Mouse (Mus musculus) stomach, adult 2 months (tissue): ENCODE data around the gene Vmn1r178. TPM values are rescaled to one million over a fixed set of nuclear protein-coding genes. Genes with fewer than 3 reads are reported as not detected.

Experiments used
- polyA plus RNA-seq: library from polyadenylated mRNA; depleted of rRNA; stranded (reverse); fragments of >200 nt; gene quantifications from 2 replicates; pipeline ENCODE4 v1.2.3, GENCODE M21; 2012; rRNA removed

Gene Vmn1r178
- not detected in 2 replicates for polyA plus RNA-seq

DNA sequence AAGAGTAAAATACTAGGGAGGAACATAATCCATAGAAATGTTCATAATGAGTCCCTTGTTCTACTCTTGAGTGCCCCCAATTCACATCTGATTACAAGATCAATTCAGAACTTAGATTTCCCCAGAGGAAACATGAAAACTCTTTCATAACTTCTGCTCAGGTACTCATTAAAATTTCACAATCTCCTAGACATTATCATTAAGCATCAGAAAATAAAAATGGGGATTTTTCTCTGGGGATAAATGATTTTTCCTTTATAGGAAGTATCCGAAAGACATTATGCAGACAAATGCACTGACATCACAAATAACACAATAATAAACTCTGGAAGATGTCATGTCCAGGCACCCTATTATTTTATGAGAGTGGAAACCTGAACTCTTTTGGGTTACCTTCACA is at the start of gene Vmn1r178:
Gene Vmn1r178, plus strand, starts transcription at position 301 of the 400 bp plus-strand sequence.

GRCm38 (mm10) chr7:23866349-23866748 is 25.5 kb upstream of the Vmn1r178 start, which contains the start of gene Vmn1r177:
Gene Vmn1r177 (minus strand): TSS chr7:23866449.

DNA sequence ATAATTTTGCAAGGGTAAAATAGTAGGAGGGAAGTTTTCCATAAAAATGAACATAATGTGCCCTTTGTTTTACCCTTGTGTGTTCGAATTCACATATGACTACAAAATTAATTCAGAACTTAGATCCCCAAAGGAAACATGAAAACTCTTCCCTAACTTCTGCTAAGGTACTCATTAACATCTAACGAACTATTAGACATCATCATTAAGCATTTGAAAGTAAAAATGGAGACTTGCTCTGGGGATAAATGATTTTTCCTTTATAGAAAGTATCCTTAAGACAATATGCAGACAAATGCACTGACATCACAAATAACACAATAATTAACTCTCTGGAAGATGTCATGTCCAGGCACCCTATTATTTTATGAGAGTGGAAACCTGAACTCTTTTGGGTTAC is 34.9 kb downstream of the Vmn1r178 start, which contains the start of gene Vmn1r179:
Gene Vmn1r179, plus strand, starts transcription at position 301 of the 400 bp plus-strand sequence.

Other genes with a start within 250 kb of the Vmn1r178 start
- not detected in 2 replicates for gene Vmn1r172, start 233.7 kb upstream of the Vmn1r178 start, polyA plus RNA-seq
- gene Vmn1r173, start 191.3 kb upstream of the Vmn1r178 start, polyA plus RNA-seq, result not detected in 2 replicates
- not detected in 2 replicates for gene Vmn1r174, start 139.7 kb upstream of the Vmn1r178 start, polyA plus RNA-seq
- gene Vmn1r175, start 81.4 kb upstream of the Vmn1r178 start, polyA plus RNA-seq, result not detected in 2 replicates
- gene Vmn1r176, start 54.6 kb upstream of the Vmn1r178 start, polyA plus RNA-seq, result not detected in 2 replicates
- gene Vmn1r177, start 25.6 kb upstream of the Vmn1r178 start, polyA plus RNA-seq, result not detected in 2 replicates
- gene Vmn1r179, start 35.0 kb downstream of the Vmn1r178 start, polyA plus RNA-seq, result not detected in 2 replicates
- not detected in 2 replicates for gene Vmn1r180, start 58.6 kb downstream of the Vmn1r178 start, polyA plus RNA-seq
- gene Vmn1r181, start 82.6 kb downstream of the Vmn1r178 start, polyA plus RNA-seq, result not detected in 2 replicates
- gene V1rd19, start 109.7 kb downstream of the Vmn1r178 start, polyA plus RNA-seq, result not detected in 2 replicates
- not detected in 2 replicates for gene Vmn1r183, start 161.2 kb downstream of the Vmn1r178 start, polyA plus RNA-seq
- gene Zfp180, start 189.9 kb downstream of the Vmn1r178 start, polyA plus RNA-seq, result 2.7 and 3.3 TPM in 2 replicates
- gene Zfp112, start 220.3 kb downstream of the Vmn1r178 start, polyA plus RNA-seq, result 0.28 and 0.58 TPM in 2 replicates
- gene Zfp235, start 242.2 kb downstream of the Vmn1r178 start, polyA plus RNA-seq, result 2.1 and 3.2 TPM in 2 replicates